Mouse (Mus musculus): ENCODE measurements around the gene Pfpl. TPM values are rescaled to one million over a fixed set of nuclear protein-coding genes. Genes with fewer than 3 reads are reported as not detected.

Pfpl gene
- polyA plus RNA-seq, 1 experiment from 2014 or later = not detected

Other genes starting within 250 kb of the Pfpl start
- gene Olfr1431, start 227.3 kb upstream of the Pfpl start, polyA plus RNA-seq (2016; fragmentation: Nextera tagmentation; extraction: Ambion mirVana) = not detected in 2 replicates
- gene Olfr1432, start 195.3 kb upstream of the Pfpl start, polyA plus RNA-seq (2016; fragmentation: Nextera tagmentation; extraction: Ambion mirVana) = not detected in 2 replicates
- gene Olfr262, start 186.2 kb upstream of the Pfpl start, polyA plus RNA-seq (2016; fragmentation: Nextera tagmentation; extraction: Ambion mirVana) = not detected in 2 replicates
- not detected in 2 replicates for gene Olfr235, start 166.9 kb upstream of the Pfpl start, polyA plus RNA-seq (2016; fragmentation: Nextera tagmentation; extraction: Ambion mirVana)
- gene Olfr1434, start 148.1 kb upstream of the Pfpl start, polyA plus RNA-seq (2016; fragmentation: Nextera tagmentation; extraction: Ambion mirVana) = not detected in 2 replicates
- not detected in 2 replicates for gene Olfr1436, start 128.8 kb upstream of the Pfpl start, polyA plus RNA-seq (2016; fragmentation: Nextera tagmentation; extraction: Ambion mirVana)
- not detected in 2 replicates for gene Olfr1437, start 102.8 kb upstream of the Pfpl start, polyA plus RNA-seq (2016; fragmentation: Nextera tagmentation; extraction: Ambion mirVana)
- not detected in 2 replicates for gene Olfr1438-ps1, start 92.0 kb upstream of the Pfpl start, polyA plus RNA-seq (2016; fragmentation: Nextera tagmentation; extraction: Ambion mirVana)
- not detected in 2 replicates for gene Olfr1440, start 40.6 kb upstream of the Pfpl start, polyA plus RNA-seq (2016; fragmentation: Nextera tagmentation; extraction: Ambion mirVana)
- gene Olfr1441, start 10.5 kb upstream of the Pfpl start, polyA plus RNA-seq (2016; fragmentation: Nextera tagmentation; extraction: Ambion mirVana) = not detected in 2 replicates
- 0.22 and 0.25 TPM in 2 replicates for gene Mpeg1, start 32.9 kb downstream of the Pfpl start, polyA plus RNA-seq (2016; fragmentation: Nextera tagmentation; extraction: Ambion mirVana)
- gene Dtx4, start 73.5 kb downstream of the Pfpl start, polyA plus RNA-seq (2016; fragmentation: Nextera tagmentation; extraction: Ambion mirVana) = 5.2 and 5.6 TPM in 2 replicates
- gene Fam111a, start 117.8 kb downstream of the Pfpl start, polyA plus RNA-seq (2016; fragmentation: Nextera tagmentation; extraction: Ambion mirVana) = 18.4 and 20.2 TPM in 2 replicates
- gene Gm4952, start 172.1 kb downstream of the Pfpl start, polyA plus RNA-seq (2016; fragmentation: Nextera tagmentation; extraction: Ambion mirVana) = not detected in 2 replicates
- gene Glyat, start 205.4 kb downstream of the Pfpl start, polyA plus RNA-seq (2016; fragmentation: Nextera tagmentation; extraction: Ambion mirVana) = not detected in 2 replicates
- gene Olfr1442, start 242.5 kb downstream of the Pfpl start, polyA plus RNA-seq (2016; fragmentation: Nextera tagmentation; extraction: Ambion mirVana) = not detected in 2 replicates